Mouse (Mus musculus) urinary bladder, postnatal 25 days (tissue): ENCODE data around the gene Cox18.
"Not testable (repeated sequence)": the region's sequence is repeated elsewhere in the genome, so short reads cannot be mapped to it uniquely, and the experiment has no call there.

Source experiments
- DNase-seq: peaks from one replicate; pipeline ENCODE4 v3.0.0; 2022; ENCODE audit warnings: low spot score

The Cox18 gene

DNA sequence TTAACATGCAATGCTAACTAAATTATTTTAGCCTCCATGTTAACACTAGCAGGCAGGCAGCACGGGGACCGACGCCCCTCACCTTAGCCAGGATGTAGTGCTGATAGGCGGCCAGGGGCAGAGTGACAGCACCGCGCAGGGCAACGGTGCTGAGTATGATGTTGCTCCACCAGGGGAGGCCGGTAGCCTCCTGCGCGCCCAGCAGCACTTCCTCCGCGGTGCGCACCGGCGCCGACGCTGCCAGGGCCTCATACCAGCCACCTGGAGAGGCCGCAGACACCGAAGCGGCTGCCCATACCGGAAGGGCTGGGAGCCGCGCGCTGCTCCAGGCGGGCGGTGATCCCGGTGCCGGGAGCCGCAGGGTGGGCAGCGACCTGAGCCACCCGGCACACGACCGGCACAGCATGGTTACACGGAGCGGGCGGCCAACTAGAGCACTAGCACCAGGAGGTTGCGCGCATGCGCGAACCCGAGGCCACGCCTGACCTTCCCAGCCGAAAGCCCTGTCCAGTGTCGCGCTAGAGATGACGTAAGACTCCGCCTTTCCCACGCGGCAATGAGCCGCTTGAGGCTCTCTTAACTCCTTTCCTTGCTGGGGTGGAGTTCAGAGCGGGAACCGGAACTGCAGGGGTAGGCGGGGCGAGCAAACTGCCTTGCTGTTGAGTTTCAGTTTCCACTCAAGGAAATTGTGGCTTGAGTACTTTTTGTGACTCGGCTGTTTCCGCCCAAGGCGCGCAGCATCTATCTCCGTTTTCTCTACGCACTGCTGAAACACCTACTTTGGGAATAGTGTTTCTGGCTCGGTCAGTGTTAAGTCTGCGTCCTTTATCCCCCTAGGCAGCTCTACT lies at the start of gene Cox18:
TSS of gene Cox18 (minus strand) at position 468 of the 848 bp plus-strand sequence.
- peak; percentile 97 for DNase-seq

DNA sequence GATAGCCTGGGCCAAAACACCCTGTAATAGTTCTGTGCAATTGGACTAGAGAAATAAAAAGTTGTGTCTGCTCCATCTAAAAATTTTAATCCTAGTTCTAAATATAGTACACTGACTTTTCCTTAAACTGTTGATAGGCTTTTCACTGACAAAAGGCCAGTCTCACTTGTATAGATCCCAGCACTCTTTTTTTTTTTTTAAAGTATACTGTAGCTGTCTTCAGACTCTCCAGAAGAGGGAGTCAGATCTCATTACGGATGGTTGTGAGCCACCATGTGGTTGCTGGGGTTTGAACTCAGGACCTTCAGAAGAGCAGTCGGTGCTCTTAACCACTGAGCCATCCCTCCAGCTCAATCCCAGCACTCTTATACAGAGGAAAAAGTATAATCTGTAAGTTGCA lies 38.4 kb upstream of the Cox18 start:
- DNase-seq = not testable (repeated sequence)

DNA sequence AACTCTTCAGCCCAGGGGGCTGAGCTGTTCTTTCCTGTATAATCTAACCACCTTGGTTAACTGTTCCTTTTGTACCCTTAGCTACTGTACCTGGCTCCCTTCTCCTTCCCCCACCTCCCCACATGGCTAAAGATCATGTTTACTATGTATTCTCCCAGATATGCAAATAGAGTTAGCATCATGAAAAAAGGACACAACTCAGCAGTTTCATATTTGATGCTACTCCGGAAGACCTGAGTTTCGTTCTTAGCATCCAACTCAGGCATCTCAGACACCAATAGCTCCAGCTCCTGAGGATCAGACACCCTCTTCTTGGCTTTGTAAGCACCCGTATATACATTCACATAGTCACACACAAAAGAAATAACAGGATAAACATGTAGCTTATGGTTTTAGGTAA lies 33.2 kb upstream of the Cox18 start:
- no peak for DNase-seq

DNA sequence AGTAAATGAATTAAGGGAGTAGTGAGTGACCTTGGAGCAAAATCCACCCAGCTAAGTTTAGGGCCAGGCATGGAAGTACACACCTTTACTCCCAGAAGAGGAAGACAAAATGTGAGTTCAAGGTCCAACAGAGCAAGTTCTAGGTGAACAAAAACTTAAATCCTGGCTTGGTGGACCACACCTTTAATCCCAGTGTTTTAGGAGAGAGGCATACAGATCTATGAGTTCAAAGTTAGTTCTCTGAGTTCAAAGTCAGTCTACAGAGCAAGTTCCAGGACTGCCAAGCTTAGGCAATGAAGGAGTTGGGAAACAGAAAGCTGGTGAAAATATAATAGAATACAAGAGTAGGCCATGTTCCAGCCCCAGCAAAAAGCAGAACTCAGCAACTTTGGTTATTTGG lies 23.7 kb upstream of the Cox18 start:
- no peak for DNase-seq

DNA sequence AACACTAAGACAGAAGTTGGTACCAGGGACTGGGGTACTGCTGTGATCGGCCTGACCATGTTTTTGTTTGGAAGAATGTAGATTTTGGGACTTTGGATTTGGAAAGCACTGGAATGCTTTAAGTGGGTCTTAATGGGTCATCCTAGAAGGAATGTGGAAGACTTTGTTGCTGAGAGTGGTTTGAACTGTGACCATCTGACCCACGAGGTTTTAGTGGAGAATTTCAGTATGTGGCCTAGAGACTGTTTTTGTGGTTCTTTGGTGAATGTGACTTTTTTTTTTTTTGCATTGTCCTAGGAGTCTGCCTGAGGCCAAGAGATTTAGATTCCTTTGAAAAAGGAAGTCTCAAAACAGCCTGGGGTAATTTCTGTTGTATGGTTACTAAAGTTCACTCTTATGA lies 23.2 kb upstream of the Cox18 start:
- DNase-seq = no peak

DNA sequence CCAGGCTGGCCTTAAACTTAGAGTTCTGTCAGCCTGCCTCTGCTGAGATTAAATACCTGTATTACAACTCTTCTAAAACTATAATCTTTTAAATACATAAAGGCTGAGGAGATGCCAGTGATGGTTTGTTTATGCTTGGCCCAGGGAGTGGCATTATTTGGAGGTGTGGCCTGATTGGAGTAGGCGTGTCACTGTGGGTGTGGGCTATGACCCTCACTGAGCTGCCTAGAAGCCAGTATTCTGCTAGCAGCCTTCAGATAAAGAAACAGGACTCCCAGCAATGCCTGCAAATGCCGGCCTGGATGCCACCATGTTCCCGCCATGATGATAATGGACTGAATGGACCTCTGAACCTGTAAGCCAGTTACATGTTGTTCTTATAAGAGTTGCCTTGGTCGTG lies 22.8 kb upstream of the Cox18 start:
- no peak for DNase-seq

DNA sequence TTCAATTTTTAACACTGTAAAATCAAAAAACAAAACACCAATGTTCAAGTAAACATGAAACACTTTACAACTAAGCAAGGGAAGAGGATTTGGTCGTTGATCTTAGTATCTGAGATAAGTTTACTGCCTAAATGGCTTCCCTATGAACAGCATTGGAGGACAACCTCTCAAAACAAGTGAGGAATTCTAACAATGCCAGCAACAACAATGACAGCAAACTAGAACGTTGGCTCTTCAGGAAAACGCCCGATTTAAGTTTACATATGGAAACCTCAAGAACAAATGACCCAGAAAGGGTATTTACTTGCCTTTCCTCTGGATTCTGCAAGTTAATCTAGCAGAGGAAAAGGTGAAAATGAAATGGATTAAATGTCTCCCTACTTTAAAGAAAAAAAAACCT lies 21.6 kb upstream of the Cox18 start:
- DNase-seq = no peak

DNA sequence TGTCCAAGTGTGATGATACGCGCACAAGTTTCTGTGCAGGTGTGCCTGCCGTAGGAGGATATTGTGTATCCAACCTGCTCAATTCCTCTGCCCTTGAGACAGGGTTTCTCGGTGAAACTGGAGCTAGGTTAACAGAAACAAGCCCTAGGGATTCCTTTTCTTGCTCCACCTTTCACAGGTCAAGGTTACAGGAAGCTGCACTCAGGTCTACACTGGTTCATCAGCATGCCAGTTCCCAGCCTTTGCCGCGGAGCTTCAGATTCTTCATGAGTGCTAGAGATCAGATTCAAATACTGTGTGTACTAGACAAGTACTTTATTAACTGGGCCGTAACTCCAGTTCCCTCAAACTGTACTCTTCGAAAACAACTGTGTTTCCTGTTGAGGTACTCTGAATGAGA lies 11.4 kb upstream of the Cox18 start:
- no peak for DNase-seq

DNA sequence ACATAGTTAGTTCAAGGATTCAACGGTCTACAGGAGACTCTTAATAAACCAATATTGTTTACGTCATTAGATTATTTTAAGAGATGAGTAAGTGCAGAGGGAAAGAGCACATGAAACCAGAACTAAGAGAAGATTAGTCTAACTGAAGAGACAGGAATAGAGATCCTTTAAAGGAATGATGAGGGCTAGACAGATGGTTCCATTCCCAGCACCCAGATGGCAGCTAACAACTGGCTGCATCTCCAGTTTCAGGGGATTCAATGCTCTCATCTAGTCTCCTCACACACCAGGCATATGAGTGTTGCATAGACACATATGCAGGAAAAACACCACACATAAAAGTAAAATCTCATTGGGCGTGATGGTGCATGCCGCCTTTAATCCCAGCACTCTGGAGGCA lies 9.5 kb upstream of the Cox18 start:
- DNase-seq = no peak

DNA sequence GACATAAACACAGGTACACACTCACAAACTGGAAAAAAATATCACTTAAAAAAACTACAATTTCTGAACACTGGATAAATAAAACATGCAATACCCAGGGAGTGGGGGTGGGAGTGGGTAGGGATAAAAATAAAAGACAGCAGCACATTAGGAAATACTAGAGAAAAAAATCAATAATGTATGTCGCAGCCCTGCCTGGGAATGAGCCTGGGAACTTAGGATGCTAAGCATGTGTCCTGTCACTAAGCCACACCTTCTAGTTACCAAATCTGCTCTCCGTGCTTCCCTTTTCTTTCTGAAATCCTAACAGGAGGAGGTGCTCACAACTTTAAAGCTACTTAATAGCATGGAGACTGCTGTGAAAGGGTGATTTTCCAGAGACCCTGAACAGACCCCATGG lies 6.0 kb upstream of the Cox18 start:
- DNase-seq = no peak

DNA sequence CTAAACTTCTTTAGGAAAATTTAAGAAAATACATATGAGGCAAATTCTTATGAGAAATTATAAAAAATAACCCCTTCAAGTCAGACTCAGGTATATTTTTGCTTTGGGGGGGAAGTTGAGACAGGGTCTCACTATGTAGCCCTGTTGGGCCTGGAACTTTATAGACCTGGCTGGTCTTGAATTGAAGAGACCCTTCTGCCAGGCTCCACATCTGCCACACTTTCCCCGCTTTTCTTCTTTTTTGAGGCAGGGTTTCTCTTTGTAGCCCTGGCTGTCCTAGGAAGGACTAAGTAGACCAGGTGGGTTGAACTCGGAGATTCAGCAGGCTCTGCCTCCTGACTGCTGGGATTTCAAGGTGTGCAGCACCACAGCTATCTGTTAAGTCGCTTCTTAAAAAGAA lies 2.9 kb upstream of the Cox18 start:
- no peak for DNase-seq

DNA sequence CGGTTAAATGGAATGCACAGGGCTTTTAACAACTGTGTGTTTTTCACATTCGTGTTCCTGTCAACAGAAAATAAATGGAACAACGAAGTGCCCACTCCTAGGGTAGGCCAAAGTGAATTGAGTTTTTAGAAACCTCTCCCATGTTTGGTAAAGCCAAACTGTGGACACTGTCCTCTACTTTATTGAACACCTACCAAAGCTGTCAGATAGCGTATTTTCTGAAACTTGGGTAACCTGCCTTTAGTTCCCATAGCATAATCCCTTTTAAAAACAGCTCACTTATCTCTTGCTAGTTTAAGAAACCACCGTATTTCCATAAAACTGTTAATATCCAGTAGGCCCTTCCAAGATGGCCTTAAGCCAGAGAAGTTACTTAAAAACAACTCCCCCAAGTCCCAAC lies 929 bp upstream of the Cox18 start:
- no peak for DNase-seq

DNA sequence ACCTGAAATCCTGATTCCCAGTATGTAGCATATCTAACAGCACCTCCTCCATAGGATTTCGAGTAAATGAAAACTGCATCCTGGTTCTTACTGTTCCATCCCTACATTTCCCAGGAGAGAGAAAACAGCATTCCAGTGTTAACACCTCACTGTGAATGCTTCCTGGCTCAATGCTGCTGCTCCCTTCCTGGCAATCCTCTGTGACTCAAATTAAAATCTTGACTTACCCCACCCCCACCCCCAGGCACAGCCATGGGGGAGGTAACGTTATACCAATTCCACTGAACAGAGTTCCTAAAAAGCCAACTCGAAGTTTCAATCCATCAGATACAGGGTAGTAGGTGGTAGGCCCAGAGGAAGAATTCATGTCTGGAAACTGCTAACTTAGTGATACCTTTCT lies 864 bp downstream of the Cox18 start:
- DNase-seq = no peak

DNA sequence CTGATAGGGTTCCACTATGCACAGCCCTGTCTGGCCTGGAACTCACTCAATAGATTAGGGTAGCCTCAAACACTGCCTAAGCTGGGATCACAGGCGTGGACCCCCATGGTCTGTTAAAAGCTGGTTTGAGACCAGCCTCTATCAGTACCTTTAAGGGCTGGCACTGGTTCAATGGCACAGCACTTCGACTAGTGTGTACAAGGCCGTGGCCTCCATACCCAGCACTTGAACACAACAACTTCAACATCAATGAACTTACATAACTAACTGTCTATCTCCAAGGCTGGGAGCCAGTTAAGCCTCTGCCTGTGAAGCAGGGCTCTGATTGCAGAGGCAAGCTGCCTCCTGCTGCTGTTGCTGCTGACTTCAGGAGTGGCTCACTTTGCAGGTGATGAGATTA lies 6.0 kb downstream of the Cox18 start:
- DNase-seq = no peak

DNA sequence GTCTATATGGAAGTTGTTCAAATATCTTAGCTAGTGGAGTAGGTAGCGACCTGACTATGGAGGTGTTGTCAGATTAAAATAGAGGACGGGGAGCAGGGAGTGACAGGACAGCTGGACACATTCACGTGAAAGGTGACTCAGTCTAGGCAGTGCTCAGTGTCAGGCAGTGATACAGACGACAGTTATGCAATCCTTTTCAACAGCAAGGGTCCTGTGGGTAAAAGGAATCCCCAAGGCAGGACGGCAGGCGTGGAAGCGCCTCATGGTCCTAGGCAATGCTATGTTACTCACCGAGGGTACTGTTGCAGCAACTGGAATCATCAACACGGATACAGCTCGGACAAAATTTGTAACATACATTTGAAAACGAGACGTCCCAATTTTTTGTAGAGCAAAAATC lies 6.6 kb downstream of the Cox18 start:
- DNase-seq = no peak

DNA sequence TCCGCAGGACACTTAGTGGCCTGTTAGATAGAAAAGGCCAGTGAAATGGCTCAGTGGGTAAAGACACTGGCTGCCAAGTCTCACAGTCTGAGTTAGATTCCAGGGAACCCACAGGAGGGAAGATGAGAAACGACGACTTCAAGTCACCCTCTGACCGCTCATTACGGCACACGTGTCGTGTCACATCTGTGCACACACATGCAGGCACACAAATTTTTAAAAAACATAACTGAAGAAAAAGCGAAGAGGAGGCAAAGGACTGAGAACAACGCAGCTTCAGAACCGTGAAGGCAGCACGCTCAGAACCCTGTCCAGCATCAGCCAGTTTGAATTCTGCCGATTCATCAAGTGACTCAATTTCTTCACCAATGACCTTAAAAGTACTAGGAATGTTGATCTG lies 10.4 kb downstream of the Cox18 start:
- DNase-seq = no peak

DNA sequence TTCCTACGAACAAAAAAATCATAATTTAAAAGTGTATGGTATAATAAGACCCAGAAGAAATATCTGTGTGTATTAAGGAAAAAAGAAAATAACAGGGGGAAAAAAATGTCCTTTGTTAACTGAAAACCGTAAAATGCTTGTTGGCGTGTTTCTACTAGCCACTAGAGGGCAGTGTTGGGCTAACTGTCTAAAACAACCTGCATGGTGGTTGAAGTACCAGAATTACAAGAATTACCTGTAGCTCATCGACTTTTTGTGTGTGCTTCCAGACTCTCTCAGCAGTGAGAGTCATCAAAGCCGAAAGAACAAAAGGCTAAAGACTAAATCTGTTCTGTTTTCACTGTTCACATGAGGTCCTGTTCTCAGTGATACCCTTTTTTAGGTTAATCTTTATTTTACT lies 20.6 kb downstream of the Cox18 start:
- DNase-seq = peak; percentile 48

DNA sequence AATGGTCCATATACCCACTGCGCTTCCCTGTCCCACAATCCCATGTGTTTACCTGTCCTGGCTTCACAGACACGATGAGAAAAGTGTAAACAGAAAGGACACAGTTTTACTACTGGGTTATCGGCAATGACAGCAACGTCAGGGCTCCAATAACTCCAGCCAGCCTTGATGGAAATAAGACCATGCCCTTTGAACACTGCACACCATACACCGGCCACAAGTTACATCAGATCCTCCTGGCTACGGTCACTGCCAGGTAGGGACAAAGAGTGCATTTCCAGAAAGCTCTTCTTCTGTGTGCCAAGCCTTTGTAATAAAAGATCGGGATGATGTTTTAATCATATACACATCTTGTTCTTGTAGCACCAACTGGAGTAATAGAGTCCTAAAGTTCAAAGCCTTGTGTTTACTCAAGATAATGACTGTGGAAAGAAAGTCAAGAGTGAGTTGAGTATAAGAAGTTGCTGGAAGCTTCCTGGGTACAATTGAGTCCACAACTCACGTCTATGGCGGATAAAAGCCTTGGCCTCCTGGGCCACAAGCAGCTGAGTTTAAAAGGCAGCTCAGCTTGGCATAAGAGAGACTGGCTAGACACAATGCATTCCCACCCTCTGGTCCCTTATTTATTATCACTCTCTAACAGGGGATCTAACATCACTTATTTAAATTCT lies 21.2 kb downstream of the Cox18 start:
- DNase-seq = no peak

DNA sequence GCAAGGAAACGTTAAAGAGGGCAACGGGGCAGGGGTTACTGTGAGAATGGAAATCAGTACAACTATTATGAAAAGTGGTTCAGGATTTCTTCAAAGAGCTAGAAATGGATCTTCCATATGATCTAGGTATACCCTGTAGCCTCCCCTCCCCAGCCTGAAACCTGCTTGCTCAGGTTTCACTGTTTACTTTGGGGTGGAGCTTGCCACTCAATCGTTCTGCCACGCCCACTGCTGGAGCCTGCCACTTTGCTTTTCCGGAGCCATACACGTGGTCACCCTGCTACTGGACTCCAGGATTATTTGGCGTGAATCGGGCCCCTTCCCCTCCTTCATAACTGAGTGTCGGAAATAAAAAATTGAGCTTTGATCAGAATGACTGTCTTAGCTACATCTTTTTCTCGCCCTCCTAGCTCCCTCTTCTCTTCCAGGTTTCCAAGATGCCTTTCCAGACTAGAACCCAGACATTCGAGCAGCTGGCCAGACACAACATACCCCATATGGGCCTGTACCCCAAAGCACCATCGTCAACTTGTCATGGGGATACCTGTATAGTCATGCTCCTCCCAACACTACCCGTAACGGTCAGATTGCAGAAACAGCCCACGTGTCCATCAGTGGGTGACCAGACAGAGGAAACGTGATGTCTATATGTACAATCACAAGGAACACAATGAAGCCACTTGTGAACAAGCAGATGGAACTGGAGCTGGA lies 23.7 kb downstream of the Cox18 start:
- no peak for DNase-seq

DNA sequence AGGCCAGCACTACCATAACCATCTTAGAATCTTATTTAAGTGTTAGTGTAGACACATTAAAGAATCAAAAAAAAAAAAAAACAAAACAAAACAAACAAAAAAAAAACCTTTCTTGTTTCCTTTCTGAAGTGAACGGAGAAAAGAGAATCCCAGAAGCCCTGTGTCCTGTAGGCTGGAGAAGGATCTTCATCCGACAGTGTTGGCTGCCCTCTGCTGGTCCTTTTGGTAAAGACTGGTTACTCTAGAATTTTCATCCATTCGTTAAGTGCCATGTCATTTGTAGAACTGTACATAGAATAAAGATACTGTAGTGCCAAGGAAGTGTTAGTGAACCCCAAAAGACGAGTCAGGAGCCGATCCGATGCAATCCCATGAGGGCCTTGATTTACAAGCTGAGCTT lies 29.0 kb downstream of the Cox18 start:
- DNase-seq = peak; percentile 60

DNA sequence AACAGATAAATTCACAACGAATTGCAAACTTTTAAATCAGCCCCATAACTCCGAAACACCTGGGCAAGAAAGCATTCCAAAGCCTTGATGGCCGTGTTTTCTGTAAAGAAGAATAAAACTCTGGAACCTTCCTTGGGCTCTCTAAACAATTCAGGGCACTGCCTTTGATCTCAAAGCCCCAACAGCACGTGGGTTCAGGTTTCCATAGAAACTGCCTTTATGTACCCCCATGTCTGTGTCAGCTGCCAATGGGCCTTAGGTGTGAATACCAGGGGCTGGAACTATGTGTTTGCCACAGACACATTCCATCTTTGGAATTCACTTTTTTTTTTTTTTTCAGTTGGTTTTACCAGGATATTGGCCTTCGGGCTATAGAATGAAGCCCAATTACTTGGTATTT lies 41.0 kb downstream of the Cox18 start:
- DNase-seq = no peak

DNA sequence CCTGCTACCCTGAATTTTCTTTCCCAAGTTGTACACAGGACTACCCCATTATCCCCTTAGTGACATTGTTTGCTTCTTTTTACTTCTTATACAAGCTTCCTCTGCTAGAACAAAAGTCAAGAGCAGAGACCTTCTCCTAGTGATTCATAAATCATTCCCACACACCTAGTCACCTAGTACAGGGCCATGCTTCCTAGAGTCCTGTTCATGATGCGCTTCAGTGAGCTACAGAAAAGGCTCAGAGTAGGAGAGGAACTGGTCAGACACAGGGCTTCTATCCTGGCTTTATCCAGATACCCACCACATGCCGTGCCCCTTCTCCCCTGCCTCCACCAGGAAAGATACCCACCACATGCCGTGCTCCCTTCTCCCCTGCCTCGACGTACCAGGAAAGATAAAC lies 44.7 kb downstream of the Cox18 start:
- no peak for DNase-seq

DNA sequence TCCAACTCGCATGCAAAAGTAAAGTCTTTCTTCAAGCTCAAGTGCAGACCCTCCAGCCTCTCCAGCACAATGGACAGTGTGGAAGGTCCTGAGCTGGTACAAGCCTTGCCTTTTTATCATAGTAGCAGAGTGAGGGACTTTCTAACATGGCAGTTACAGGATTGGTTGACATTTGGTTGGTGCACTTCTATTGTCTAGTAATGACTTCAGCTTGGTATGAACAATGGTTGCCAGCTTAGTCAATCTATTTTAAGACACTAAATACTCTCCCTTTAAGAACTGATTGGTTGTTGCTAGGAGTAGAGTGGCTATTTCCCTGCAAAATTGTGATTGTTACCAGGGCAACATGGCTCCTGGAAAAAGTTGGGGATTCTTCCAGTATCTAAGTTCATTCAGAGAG lies 45.7 kb downstream of the Cox18 start:
- DNase-seq = no peak
